Mouse (Mus musculus) MEL-GATA-1-ER (cell line): ENCODE measurements at regions not wholly inside any gene's neighbourhood (a gene's known extent, or its start where the extent isn't known, plus 50 kb on each side); places are given as distances from the start of the nearest gene placed in this dataset.

Experiments used
- DNase-seq: peaks from one replicate; pipeline ENCODE4 v3.0.0-alpha.2; 2012; ENCODE audit warnings: low read depth; ENCODE audit errors: extremely low read depth

GRCm38 (mm10) chr11:19073265-19073664 is 54.5 kb upstream of the Meis1 start:
- DNase-seq: no peak

- DNase-seq: no peak
Measured at GRCm38 (mm10) chr11:19073887-19074564, 55.2 kb upstream of the Meis1 start.

- no peak for DNase-seq
Measured at GRCm38 (mm10) chr11:19091101-19091857, 72.5 kb upstream of the Meis1 start.

- no peak for DNase-seq
Measured at GRCm38 (mm10) chr11:19092967-19093745, 74.4 kb upstream of the Meis1 start.

- DNase-seq: no peak
Measured at GRCm38 (mm10) chr11:19093749-19094148, 75.0 kb upstream of the Meis1 start.

- DNase-seq: no peak
Measured at GRCm38 (mm10) chr11:19094183-19094582, 75.4 kb upstream of the Meis1 start.

GRCm38 (mm10) chr11:19102981-19103568 is 84.3 kb upstream of the Meis1 start:
- no peak for DNase-seq

GRCm38 (mm10) chr11:19107180-19107579 is 88.4 kb upstream of the Meis1 start:
- DNase-seq: no peak

GRCm38 (mm10) chr11:19109055-19109454 is 90.3 kb upstream of the Meis1 start:
- no peak for DNase-seq

GRCm38 (mm10) chr11:19111916-19112575 is 93.3 kb upstream of the Meis1 start:
- DNase-seq: no peak

GRCm38 (mm10) chr11:19117121-19117520 is 98.3 kb upstream of the Meis1 start:
- DNase-seq: no peak

GRCm38 (mm10) chr11:19118258-19118657 is 99.5 kb upstream of the Meis1 start:
- no peak for DNase-seq

- no peak for DNase-seq
Measured at GRCm38 (mm10) chr11:19119927-19120827, 101.4 kb upstream of the Meis1 start.

- DNase-seq: no peak
Measured at GRCm38 (mm10) chr11:19120871-19121270, 102.1 kb upstream of the Meis1 start.

GRCm38 (mm10) chr11:19135375-19136050 is 116.7 kb upstream of the Meis1 start:
- peak; percentile 77 for DNase-seq

- no peak for DNase-seq
Measured at GRCm38 (mm10) chr11:19138423-19138822, 119.6 kb upstream of the Meis1 start.

GRCm38 (mm10) chr11:19138831-19139230 is 120.0 kb upstream of the Meis1 start:
- DNase-seq: no peak

GRCm38 (mm10) chr11:19143267-19144000 is 124.6 kb upstream of the Meis1 start:
- DNase-seq: no peak

- no peak for DNase-seq
Measured at GRCm38 (mm10) chr11:19144506-19144905, 125.7 kb upstream of the Meis1 start.
